Mouse (Mus musculus) testis, postnatal 10 days (tissue): ENCODE data around the gene Prdx6.
A peak's percentile ranks its signal among the peaks of the same experiment; 100 is the strongest.
"Not testable (repeated sequence)": the region's sequence is repeated elsewhere in the genome, so short reads cannot be mapped to it uniquely, and the experiment has no call there.

Experiments
- DNase-seq: peaks from one replicate; pipeline ENCODE4 v3.0.0; 2021; ENCODE audit warnings: low spot score

The Prdx6 gene

DNA sequence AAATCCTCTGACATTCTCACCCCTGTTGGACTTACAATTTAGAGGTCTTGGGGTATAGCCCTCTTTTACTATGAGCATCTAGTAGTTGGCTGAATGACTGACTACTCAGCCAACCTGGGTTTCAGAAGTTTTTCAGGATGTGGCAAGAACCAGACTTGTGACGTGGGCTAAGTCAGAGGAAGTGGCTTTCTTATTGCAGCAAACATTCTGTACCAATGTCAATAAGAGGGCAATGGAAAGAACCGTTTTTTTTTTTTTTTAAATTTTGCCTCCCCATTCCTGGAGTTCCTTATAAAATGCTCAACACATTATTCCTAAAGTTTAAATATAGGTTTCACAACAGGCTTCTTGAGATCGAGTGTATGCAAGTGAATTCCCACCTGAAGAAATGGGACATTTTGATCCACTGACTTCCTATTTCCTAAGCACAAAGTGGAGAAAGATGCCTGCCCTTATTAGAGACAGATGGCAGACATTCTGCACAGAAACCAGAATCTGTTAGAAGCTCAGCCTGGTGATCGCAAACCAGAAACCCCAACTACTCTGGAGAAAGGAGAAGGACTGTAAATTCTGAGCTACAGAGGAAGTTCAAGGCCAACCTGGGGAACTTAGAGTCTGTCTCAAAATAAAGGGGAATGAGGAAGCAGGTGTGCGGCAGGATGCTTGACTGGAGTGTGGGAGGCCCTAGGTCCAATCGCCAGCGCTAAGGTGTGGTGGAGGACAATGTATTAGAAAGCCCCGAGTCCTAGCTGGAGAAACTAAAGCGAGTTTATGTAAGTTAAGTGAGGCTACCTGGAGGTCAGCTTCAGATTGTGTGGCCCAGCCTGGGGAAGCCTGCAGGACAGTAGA lies 622 bp upstream of the Prdx6 start:
- DNase-seq = no peak

DNA sequence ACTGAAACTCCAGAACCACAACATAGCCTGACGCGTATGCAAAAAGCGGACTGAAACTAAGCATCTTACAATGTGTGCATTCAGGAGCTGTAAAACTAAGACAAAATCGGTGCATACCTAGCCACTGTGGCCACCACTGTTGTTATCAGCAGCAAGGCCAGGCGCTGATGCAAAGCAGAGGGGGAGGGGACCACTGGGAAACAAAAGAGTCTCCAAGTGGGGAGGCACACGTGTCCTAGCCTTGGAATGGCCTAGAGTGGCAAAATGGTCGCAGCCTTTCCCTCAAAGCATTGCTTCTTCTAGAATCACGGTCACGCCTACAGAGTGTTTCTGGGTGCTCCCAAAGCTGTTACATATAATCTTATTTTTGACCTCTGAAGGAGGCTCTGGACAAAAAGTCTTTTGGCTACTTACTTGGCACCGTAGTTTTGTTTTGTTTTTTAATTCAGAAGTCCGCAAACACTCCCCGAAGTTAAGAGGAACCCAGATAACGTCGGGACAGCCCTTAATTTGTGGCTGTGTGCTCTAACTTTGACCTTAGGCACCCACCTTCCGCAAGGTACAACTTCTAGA lies 902 bp downstream of the Prdx6 start:
- DNase-seq = peak; percentile 70

- no peak for DNase-seq
These were observed 1.6 kb downstream of the Prdx6 start for GRCm38 (mm10) chr1:161249442-161249841.

- no peak for DNase-seq
These were observed 2.3 kb downstream of the Prdx6 start for GRCm38 (mm10) chr1:161248685-161249084.

DNA sequence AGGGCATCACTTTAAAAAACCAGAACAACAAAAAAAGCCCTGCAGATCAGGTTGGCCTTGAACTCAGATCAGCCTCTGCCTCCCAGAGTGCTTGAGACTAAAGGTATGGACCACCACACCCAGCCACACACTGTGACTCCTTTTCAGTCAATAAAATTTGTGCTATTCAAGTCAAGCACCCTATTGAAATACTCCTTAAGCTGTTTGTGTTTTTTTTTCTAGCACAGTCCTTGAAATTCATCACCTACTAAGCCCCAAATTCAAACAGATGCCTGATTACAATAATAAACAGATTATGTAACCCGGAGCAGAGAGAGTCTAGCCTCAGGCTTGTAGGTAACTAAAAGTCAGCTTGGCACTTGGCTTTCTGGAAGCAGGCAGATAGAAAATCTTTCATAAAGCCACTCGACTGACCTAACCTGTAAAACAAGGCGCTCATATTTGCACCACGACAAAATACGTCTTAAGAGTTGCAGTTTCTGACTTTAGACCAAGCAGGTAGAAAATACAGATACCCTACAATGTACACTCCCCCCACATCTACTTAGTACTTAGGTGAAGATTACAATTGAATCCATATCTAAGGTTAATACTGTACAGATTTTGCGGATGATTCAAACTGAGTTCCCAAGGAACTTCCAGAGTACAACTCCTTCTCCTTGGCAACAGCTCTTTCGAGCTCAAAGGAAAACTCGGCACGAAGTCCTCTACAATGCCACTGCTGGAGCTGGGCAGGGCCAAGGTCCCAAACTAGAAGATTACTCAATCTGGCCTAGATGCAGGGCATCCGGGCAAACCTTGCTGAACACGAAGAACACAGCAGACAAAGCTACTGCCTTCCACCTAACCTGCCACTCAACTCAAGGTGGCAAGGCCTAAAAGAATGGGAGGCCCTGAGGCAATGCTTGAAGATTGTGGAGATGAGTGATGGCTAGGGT lies 3.1 kb downstream of the Prdx6 start:
- DNase-seq = no peak

DNA sequence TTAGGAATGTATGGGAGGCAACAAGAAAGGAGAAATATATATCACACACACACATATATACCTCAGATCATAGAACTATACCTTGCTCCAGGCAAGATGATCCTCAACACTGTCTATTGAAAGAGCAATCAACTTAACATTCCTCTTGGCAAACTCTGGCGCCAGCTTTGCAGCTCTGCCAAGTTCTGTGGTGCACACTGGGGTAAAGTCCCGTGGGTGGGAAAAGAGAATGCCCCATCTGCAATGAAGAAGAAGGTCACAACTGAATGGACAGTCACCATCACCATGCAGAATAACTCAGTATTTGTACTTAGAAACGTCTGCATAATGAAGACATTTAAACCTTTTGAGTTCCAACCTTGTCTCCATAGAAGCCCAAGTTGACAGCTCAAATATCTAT lies 3.8 kb downstream of the Prdx6 start:
- DNase-seq = no peak

DNA sequence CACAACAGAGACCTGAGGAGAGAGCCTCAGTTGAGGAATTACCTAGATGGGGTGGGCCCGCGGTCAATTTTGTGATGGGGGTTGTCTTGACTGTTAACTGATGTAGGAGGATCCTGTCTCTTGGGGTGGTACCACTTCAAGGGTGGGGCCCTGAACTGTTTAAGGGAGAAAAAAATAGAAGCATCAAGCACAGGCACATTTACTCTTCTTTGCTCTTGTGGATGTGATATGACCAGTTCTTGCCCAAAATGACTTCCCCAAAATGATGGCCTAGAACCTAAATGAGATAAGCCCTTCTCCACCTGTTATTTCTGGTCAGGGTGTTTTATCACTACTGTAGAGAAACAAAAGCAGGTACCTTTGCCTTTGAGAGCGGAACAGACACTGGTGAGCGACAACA lies 13.3 kb downstream of the Prdx6 start:
- no peak for DNase-seq

- DNase-seq = no peak
These were observed 13.7 kb downstream of the Prdx6 start for GRCm38 (mm10) chr1:161237339-161237738.

DNA sequence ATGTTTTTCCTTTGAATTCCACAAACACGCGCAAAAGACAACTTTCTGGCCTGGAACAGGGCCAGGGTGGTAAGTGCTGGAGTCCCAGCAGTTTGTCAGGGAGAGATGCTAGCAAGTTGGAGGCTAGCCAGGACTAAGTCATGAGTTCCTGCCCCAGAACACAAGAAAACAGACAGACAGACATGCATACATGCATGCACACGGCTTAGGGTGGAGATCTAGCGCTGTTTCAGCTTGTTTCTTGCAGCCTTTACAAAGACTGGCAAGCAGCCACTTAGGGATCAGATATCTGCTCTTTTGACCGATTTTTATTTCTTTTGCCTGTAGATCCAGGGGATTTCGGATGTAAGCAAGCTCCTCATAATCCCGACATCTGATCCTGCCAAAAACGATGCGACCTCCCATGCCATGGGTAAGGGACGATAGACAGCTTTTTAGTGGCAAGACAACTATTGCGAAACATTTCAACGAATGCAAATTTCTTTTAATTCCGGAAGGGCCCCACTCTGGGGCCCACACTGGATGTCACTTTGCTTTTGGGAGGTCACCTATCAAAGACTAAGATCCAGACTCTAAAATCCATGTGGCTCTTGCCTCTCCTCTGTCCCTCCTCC lies 17.7 kb downstream of the Prdx6 start:
- no peak for DNase-seq

DNA sequence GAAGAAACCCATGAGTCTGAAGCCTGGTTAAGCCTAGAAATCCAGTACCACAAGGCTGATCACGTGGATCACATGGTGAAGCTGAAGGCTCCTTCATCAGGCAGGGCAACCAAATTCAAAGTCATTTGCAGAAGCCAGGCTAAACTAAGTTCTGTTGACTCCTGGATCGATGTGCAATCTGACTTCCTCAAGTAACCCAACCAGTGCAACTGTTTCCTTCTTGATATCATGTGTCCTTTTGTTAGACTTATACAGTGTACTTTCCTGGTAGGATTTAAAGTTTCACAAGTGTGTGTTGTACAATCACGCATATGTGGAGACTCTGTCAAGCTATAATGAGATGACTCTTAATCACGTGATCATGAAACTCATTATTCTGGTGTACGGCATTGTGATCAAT lies 18.8 kb downstream of the Prdx6 start:
- DNase-seq = no peak

- DNase-seq = no peak
These were observed 26.2 kb downstream of the Prdx6 start for GRCm38 (mm10) chr1:161224837-161225236.

DNA sequence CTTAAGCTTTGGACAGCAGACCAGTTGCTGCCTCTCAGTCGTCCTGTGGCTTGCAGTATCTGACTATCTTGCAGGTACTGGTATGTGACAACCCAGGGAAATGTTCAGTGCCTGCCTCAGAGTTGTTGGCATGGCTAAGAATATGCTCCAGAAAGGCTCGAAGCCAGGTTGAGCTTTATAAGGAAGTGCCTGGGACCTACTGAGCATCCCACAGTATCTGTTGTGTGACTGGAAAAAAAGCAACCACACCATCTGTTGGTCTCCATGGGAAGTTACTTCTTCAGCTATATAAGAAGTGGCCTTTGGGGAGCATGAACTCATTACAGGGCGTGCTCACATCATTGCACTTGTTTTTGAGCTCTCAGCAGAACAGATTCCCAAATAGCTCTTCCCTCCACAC lies 31.2 kb downstream of the Prdx6 start:
- DNase-seq = no peak

DNA sequence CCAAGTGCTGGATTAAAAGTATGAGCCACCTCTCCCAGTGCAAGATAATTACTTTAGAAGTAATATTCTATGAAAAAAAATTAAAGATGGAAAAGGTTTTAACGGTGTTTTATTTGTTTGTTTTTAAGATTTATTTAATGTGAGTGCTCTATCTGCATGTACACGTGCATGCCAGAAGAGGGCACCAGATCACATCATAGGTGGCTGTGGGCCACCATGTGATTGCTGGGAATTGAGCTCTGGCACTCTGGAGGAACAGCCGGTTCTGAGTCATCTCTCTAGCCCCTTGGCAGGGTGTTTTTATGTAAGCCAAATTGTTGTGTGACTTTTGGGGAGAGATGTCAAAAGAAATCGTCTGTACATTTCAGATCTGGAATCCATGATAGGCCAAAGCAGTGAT lies 36.6 kb downstream of the Prdx6 start:
- no peak for DNase-seq

DNA sequence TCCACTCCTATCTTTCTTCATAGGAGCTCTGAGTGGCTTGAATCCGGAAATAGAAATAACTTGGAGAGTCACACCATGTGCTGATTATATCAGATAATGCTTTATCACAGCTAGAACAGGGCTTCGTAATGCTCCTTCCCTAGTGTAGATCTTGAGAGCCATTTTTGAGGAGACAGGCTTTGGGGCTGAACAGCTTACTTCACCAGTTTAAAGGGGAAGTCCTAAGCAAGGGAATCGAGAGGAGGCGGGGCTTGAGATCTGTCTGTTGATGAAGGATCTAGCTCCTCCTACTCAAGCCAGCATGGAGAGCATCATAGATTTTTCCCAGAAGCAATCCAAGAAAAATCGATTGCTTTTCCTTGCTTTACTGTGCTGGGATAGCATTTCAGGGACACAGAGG lies 51.2 kb downstream of the Prdx6 start:
- no peak for DNase-seq

DNA sequence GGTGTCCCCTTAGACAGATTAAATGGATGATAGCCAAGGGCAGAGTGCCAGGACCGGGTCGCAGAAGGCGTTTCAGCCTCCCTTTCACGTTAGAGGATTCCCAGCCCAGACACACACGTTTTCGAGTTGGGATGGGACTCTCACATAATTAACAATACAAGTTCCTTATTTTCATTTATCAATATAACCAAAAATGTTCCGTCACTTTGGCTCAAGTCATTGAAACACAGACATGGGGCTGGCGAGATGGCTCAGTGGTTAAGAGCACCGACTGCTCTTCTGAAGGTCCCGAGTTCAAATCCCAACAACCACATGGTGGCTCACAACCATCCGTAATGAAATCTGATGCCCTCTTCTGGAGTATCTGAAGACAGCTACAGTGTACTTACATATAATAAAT lies 54.7 kb downstream of the Prdx6 start:
- DNase-seq = not testable (repeated sequence)

DNA sequence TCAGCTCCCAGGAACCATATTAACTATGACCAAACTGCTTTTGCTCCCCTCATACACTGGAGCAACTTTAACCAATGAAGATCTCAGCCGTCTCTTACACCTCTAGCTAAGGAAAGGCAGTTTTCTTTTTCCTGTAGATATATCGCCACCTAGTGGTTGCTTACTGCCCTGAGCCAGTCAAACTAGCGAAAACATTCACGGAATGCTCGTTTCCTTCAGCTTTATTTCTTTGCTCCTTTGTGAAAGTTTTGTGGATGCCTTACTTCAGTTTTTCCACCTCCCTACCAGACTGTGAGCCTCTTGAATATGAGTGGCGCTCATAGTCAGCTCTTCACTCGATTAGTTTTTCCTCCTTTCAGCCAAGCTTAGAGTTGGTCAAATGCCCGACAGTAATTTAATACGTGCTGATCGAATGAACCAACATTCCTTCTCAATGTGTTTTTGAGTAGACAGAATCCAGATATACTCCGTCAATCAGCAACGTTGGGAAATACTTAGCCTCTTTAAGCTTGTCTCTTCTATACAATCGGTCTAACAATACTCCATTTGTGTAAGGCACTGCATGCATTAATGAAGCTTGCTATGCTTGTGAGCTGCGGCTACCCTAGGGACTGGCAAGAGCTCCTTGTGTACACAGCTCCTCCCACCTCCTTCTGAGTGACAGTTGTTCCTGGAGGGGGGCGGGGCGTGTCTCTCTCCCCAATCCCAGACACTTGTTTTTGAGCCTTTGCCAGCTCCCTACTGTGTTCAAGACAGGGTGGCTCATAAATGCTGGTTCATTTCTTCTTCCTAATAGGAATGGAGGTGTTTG lies 55.3 kb downstream of the Prdx6 start:
- peak; percentile 85 for DNase-seq

- DNase-seq = no peak
These were observed 60.6 kb downstream of the Prdx6 start for GRCm38 (mm10) chr1:161190253-161190910.
